Mouse (Mus musculus): ENCODE measurements around the gene Hexb. TPM values are rescaled to one million over a fixed set of nuclear protein-coding genes. Genes with fewer than 3 reads are reported as not detected.

Hexb gene
- total RNA-seq, 1 experiment, result 82.5 TPM

DNA sequence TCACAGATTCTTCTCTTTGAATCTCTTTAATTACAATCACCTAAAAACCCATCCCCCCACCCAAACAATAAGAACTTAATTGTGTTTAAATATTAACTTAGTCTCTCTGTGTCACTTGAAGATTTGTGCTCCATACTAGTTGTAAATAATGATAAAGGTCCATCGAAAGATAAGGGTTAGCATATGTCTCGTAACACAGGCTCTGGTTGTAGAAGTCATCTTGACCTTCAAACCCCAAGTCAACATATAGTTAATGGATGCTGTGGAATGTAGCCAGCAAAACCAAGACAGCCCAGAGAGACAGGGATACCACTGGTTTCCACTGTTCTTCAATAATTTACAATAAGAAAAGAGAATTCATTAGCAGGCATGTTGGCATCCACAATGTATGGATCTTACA lies 14.0 kb downstream of the Hexb start:
- in situ Hi-C loops (cut with MboI; ENCODE audit: low sequenced_read_pairs in 2 of 2, unreplicated experiment in 2 of 2), result no loop called here
- TF ChIP-seq HCFC1 (IDR thresholded peaks at IDR 0.05; ENCODE audit: borderline replicate concordance, insufficient read depth, low read length) (no peak), MAFK (IDR thresholded peaks at IDR 0.05; ENCODE audit: insufficient read depth, low read depth, low read length) (no peak), CHD2 (IDR thresholded peaks at IDR 0.05; ENCODE audit: low read depth, low read length) (no peak), ZNF384 (IDR thresholded peaks at IDR 0.05; ENCODE audit: low read depth, low read length) (no peak)
- Histone ChIP-seq H3K4me1 (ENCODE audit: control insufficient read depth in 2 of 2, insufficient read depth in 2 of 2, low read length in 2 of 2, poor library complexity in 1 of 2) (peaks cover 3 to 4% of the 10 kb centered on the region in 2 experiments; a peak in 1 of 4 replicates), H3K4me3 (ENCODE audit: insufficient read depth in 1 of 2, low read depth in 1 of 2, low read length in 2 of 2, poor library complexity in 1 of 2, severe bottlenecking in 1 of 2) (no peak overlapping the region), H3K27ac (ENCODE audit: insufficient read depth, low read depth, low read length, poor library complexity, severe bottlenecking) (no peak overlapping the region), H3K9me3 (ENCODE audit: control insufficient read depth, insufficient read depth, low read depth, low read length) (no peaks in the 10 kb centered on the region), H3K36me3 (ENCODE audit: control insufficient read depth, insufficient read depth, low read length, poor library complexity, severe bottlenecking) (peaks cover 30% of the 10 kb centered on the region), H3K9ac (ENCODE audit: insufficient read depth, low read depth, low read length, poor library complexity, severe bottlenecking) (no peak overlapping the region)
- no peak for DNase-seq (ENCODE audit: low read depth, low spot score)

DNA sequence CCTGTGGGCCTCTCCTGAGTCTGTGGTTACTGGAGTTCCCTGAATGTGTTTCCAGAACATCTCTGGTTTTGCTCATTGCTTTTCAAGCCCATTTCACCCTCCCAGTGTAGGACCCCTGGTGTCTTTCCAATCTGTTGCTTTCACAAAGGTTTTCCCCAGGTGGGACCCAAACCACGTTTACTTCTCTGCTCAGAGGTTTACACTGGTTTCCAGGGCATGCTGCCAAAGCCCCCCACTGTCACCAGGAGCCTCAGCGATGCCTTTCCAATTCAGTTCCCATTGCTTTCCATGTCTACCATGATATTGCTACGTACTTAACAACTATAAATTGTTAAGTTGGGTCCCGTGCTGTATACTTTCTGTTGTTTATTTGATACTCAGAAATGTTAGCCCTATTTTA lies 15.3 kb downstream of the Hexb start:
- peaks cover 3 to 4% of the 10 kb centered on the region in 2 experiments; a peak in 1 of 4 replicates for H3K4me1 ChIP-seq (ENCODE audit: control insufficient read depth in 2 of 2, insufficient read depth in 2 of 2, low read length in 2 of 2, poor library complexity in 1 of 2)
- no peak overlapping the region for H3K27ac ChIP-seq (ENCODE audit: insufficient read depth, low read depth, low read length, poor library complexity, severe bottlenecking)
- peaks cover 36% of the 10 kb centered on the region for H3K36me3 ChIP-seq (ENCODE audit: control insufficient read depth, insufficient read depth, low read length, poor library complexity, severe bottlenecking)
- in situ Hi-C loops (cut with MboI; ENCODE audit: low sequenced_read_pairs in 2 of 2, unreplicated experiment in 2 of 2), result no loop called here
- TF ChIP-seq HCFC1 (IDR thresholded peaks at IDR 0.05; ENCODE audit: borderline replicate concordance, insufficient read depth, low read length) (no peak), ZNF384 (IDR thresholded peaks at IDR 0.05; ENCODE audit: low read depth, low read length) (no peak), MAFK (IDR thresholded peaks at IDR 0.05; ENCODE audit: insufficient read depth, low read depth, low read length) (no peak), CHD2 (IDR thresholded peaks at IDR 0.05; ENCODE audit: low read depth, low read length) (no peak), ZC3H11A (IDR thresholded peaks at IDR 0.05; ENCODE audit: borderline replicate concordance, low read depth, low read length) (no peak)
- DNase-seq (ENCODE audit: low read depth, low spot score), result no peak
- H3K9me3 ChIP-seq (ENCODE audit: control insufficient read depth, insufficient read depth, low read depth, low read length), result no peaks in the 10 kb centered on the region
- no peak overlapping the region for H3K4me3 ChIP-seq (ENCODE audit: insufficient read depth in 1 of 2, low read depth in 1 of 2, low read length in 2 of 2, poor library complexity in 1 of 2, severe bottlenecking in 1 of 2)
- no peak overlapping the region for H3K9ac ChIP-seq (ENCODE audit: insufficient read depth, low read depth, low read length, poor library complexity, severe bottlenecking)

DNA sequence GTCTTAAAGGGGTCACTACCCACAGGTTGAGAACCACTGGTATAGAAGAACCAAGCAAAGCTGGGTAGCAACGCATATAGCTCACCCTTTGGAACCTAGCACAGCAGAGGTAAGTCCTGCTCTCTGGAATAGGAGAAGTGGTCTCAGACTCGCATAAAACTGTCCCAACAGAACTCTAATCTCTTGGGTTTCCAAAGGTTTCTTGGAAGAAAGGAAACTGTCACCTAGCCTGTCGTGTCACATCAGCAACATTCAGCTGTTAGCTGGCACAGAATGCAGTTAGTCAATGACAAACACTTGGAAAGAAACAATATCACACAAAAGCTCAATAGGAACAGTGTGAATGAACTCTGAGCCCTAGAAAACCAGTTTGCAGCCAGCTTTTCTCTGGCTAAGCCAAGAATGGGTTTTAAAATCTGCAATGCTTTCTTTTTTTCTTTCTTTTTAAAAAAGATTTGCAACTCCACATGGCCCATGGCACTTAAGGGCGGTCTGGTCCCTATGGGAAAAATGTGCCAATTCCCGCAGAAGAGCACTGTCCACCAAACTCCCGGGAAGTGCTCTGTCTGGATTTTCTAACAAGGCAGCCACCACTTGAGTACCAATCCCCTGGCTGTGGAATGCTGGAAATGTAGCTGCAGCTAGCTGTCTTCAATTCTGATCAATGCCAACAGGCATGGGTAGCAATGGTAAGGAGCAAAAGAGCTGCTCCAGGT lies 17.9 kb downstream of the Hexb start:
- in situ Hi-C loops (cut with MboI; ENCODE audit: low sequenced_read_pairs in 2 of 2, unreplicated experiment in 2 of 2), result no loop called here
- no peak overlapping the region for H3K27ac ChIP-seq (ENCODE audit: insufficient read depth, low read depth, low read length, poor library complexity, severe bottlenecking)

DNA sequence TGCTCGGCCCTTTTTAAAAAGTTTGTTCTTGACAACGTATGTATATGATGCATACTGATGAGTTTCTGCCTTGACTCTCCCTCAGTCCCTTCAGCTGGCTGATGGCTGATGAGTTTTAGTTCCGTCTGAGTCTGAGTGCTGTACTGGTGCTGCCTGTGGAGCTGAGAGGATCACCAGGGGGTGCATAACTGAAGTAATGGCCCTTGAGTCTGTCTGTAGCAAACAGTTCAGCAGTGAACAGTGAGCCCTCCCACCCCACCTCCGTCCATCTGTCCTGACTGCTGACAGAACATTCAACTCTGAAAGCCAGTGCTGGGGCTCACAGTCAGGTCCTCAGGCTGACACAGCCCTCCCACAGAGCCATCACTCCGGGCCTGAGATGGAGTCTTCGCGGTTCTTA lies 19.2 kb downstream of the Hexb start:
- Histone ChIP-seq H3K36me3 (ENCODE audit: control insufficient read depth, insufficient read depth, low read length, poor library complexity, severe bottlenecking) (peaks cover 49% of the 10 kb centered on the region), H3K4me1 (ENCODE audit: control insufficient read depth in 2 of 2, insufficient read depth in 2 of 2, low read length in 2 of 2, poor library complexity in 1 of 2) (peaks cover 3 to 4% of the 10 kb centered on the region in 2 experiments; a peak in 1 of 4 replicates), H3K27ac (ENCODE audit: insufficient read depth, low read depth, low read length, poor library complexity, severe bottlenecking) (0 out of 2 replicates have a peak overlapping the region, but pooled peaks have one; percentile 26), H3K4me3 (ENCODE audit: insufficient read depth in 1 of 2, low read depth in 1 of 2, low read length in 2 of 2, poor library complexity in 1 of 2, severe bottlenecking in 1 of 2) (no peak overlapping the region), H3K9ac (ENCODE audit: insufficient read depth, low read depth, low read length, poor library complexity, severe bottlenecking) (no peak overlapping the region), H3K9me3 (ENCODE audit: control insufficient read depth, insufficient read depth, low read depth, low read length) (no peaks in the 10 kb centered on the region)
- no peak for DNase-seq (ENCODE audit: low read depth, low spot score)
- in situ Hi-C loops (cut with MboI; ENCODE audit: low sequenced_read_pairs in 2 of 2, unreplicated experiment in 2 of 2), result no loop called here
- TF ChIP-seq ZNF384 (IDR thresholded peaks at IDR 0.05; ENCODE audit: low read depth, low read length) (no peak), CHD2 (IDR thresholded peaks at IDR 0.05; ENCODE audit: low read depth, low read length) (no peak), HCFC1 (IDR thresholded peaks at IDR 0.05; ENCODE audit: borderline replicate concordance, insufficient read depth, low read length) (no peak), ZC3H11A (IDR thresholded peaks at IDR 0.05; ENCODE audit: borderline replicate concordance, low read depth, low read length) (no peak), MAFK (IDR thresholded peaks at IDR 0.05; ENCODE audit: insufficient read depth, low read depth, low read length) (no peak)

More for the DNA sequence above, 17.9 kb downstream of the Hexb start:
- Histone ChIP-seq H3K9me3 (ENCODE audit: control insufficient read depth, insufficient read depth, low read depth, low read length) (no peaks in the 10 kb centered on the region), H3K9ac (ENCODE audit: insufficient read depth, low read depth, low read length, poor library complexity, severe bottlenecking) (no peak overlapping the region), H3K36me3 (ENCODE audit: control insufficient read depth, insufficient read depth, low read length, poor library complexity, severe bottlenecking) (peaks cover 45% of the 10 kb centered on the region), H3K4me3 (ENCODE audit: insufficient read depth in 1 of 2, low read depth in 1 of 2, low read length in 2 of 2, poor library complexity in 1 of 2, severe bottlenecking in 1 of 2) (no peak overlapping the region), H3K4me1 (ENCODE audit: control insufficient read depth in 2 of 2, insufficient read depth in 2 of 2, low read length in 2 of 2, poor library complexity in 1 of 2) (peaks cover 3 to 4% of the 10 kb centered on the region in 2 experiments; a peak in 1 of 4 replicates)
- TF ChIP-seq CHD2 (IDR thresholded peaks at IDR 0.05; ENCODE audit: low read depth, low read length), result 0 out of 2 replicates have a peak, but pooled peaks have one; percentile 40
- TF ChIP-seq HCFC1 (IDR thresholded peaks at IDR 0.05; ENCODE audit: borderline replicate concordance, insufficient read depth, low read length), result no peak
- TF ChIP-seq ZNF384 (IDR thresholded peaks at IDR 0.05; ENCODE audit: low read depth, low read length), result no peak
- no peak for DNase-seq (ENCODE audit: low read depth, low spot score)
